Mouse (Mus musculus) limb, embryonic 12.5 days (tissue): ENCODE data around the gene Hemgn. TPM values are rescaled to one million over a fixed set of nuclear protein-coding genes. Genes with fewer than 3 reads are reported as not detected.

ENCODE experiments used
- ATAC-seq: fragments of 200-750 bp; cut with Nextera tagmentation; 2 replicates; pipeline ENCODE4 v1.8.0; 2017; ENCODE audit warnings: low read depth, moderate TSS enrichment; ENCODE audit not compliant: insufficient number of reproducible peaks, insufficient read depth, low FRiP score, low TSS enrichment
- H3K27ac ChIP-seq: fragments of 300-500 bp; sonication (generic); 2 replicates; pipeline ENCODE4 v1.5.1; 2016; ENCODE audit warnings: mild to moderate bottlenecking, moderate library complexity
- H3K27me3 ChIP-seq: fragments of 300-500 bp; sonication (generic); 2 replicates; pipeline ENCODE4 v1.6.1; 2016; ENCODE audit warnings: mild to moderate bottlenecking, moderate library complexity
- H3K36me3 ChIP-seq: fragments of 300-500 bp; sonication (generic); 2 replicates; pipeline ENCODE4 v1.6.1; 2016; ENCODE audit warnings: mild to moderate bottlenecking, moderate library complexity
- H3K4me1 ChIP-seq: fragments of 300-500 bp; sonication (generic); replicated peaks from 2 replicates; pipeline ENCODE4 v1.6.1; 2016
- H3K4me2 ChIP-seq: fragments of 300-500 bp; sonication (generic); 2 replicates; pipeline ENCODE4 v1.6.1; 2016; ENCODE audit warnings: mild to moderate bottlenecking, moderate library complexity
- H3K4me3 ChIP-seq: fragments of 300-500 bp; sonication (generic); replicated peaks from 2 replicates; pipeline ENCODE4 v1.5.1; 2016; ENCODE audit warnings: mild to moderate bottlenecking
- H3K9ac ChIP-seq: fragments of 300-500 bp; sonication (generic); replicated peaks from 2 replicates; pipeline ENCODE4 v1.6.1; 2016; ENCODE audit warnings: mild to moderate bottlenecking, moderate library complexity
- H3K9me3 ChIP-seq: fragments of 300-500 bp; sonication (generic); 2 replicates; pipeline ENCODE4 v1.6.1; 2016; ENCODE audit warnings: mild to moderate bottlenecking, moderate library complexity
- WGBS: fragments of 180-500 bp; shearing (Covaris S2); methylation state at CpG from one replicate; pipeline ENCODE4 v1.1.7; 2016; 5-methylcytosine and 5-hydroxymethylcytosine counted together
- polyA plus RNA-seq: library from polyadenylated mRNA; unstranded; fragments of >200 nt; fragmentation: Nextera tagmentation; extraction: Ambion mirVana; gene quantifications from 2 replicates; pipeline ENCODE4 v1.2.1, GENCODE M21; 2016

Gene Hemgn
- polyA plus RNA-seq, 1 experiment from 2014 or later = 2.6 TPM

- Histone ChIP-seq H3K36me3 (no peaks in the 10 kb centered on the region), H3K27me3 (peaks cover 81% of the 10 kb centered on the region), H3K9ac (no peak overlapping the region), H3K4me3 (no peak overlapping the region), H3K4me2 (peak overlapping the region; percentile 13; the same call in 1 of the 2 replicates), H3K4me1 (peaks cover 18% of the 10 kb centered on the region), H3K9me3 (no peaks in the 10 kb centered on the region), H3K27ac (no peak overlapping the region)
- WGBS = 13% methylated on average over 10 of the region's 10 CpGs
- ATAC-seq = no peak
Measured at GRCm38 (mm10) chr4:46353045-46353444, 60.3 kb downstream of the Hemgn start.

- ATAC-seq = no peak
- Histone ChIP-seq H3K36me3 (no peaks in the 10 kb centered on the region), H3K27ac (no peak overlapping the region), H3K4me3 (no peak overlapping the region), H3K9ac (no peak overlapping the region), H3K4me1 (peaks cover 21% of the 10 kb centered on the region), H3K9me3 (no peaks in the 10 kb centered on the region), H3K4me2 (no peak overlapping the region), H3K27me3 (peaks cover 92% of the 10 kb centered on the region)
- 56% methylated on average over 5 of the region's 5 CpGs for WGBS
Measured at GRCm38 (mm10) chr4:46349530-46349929, 63.8 kb downstream of the Hemgn start.

- no peak overlapping the region for H3K27ac ChIP-seq
- H3K27me3 ChIP-seq = peaks cover 96% of the 10 kb centered on the region
- H3K36me3 ChIP-seq = no peaks in the 10 kb centered on the region
- no peak overlapping the region for H3K9ac ChIP-seq
- H3K4me3 ChIP-seq = no peak overlapping the region
- no peak overlapping the region for H3K4me2 ChIP-seq
- peaks cover 25% of the 10 kb centered on the region for H3K4me1 ChIP-seq
- 19% methylated on average over 9 of the region's 9 CpGs for WGBS
- no peaks in the 10 kb centered on the region for H3K9me3 ChIP-seq
- no peak for ATAC-seq
Measured at GRCm38 (mm10) chr4:46348897-46349296, 64.4 kb downstream of the Hemgn start.

- no peak overlapping the region for H3K4me3 ChIP-seq
- no peak overlapping the region for H3K27ac ChIP-seq
- no peaks in the 10 kb centered on the region for H3K36me3 ChIP-seq
- H3K9me3 ChIP-seq = no peaks in the 10 kb centered on the region
- ATAC-seq = no peak
- peaks cover 19% of the 10 kb centered on the region for H3K4me1 ChIP-seq
- H3K27me3 ChIP-seq = peaks cover 97% of the 10 kb centered on the region
- no peak overlapping the region for H3K4me2 ChIP-seq
- 2% methylated on average over 41 of the region's 41 CpGs for WGBS
- H3K9ac ChIP-seq = no peak overlapping the region
Measured at GRCm38 (mm10) chr4:46347580-46348515, 65.5 kb downstream of the Hemgn start.

GRCm38 (mm10) chr4:46347141-46347540 lies 66.2 kb downstream of the Hemgn start:
- no peak overlapping the region for H3K9ac ChIP-seq
- no peaks in the 10 kb centered on the region for H3K36me3 ChIP-seq
- ATAC-seq = no peak
- H3K9me3 ChIP-seq = no peaks in the 10 kb centered on the region
- peaks cover 97% of the 10 kb centered on the region for H3K27me3 ChIP-seq
- WGBS = 9% methylated on average over 4 of the region's 4 CpGs
- H3K4me2 ChIP-seq = no peak overlapping the region
- no peak overlapping the region for H3K27ac ChIP-seq
- 0 out of 2 replicates have a peak, but pooled peaks cover 12% of the 10 kb centered on the region for H3K4me1 ChIP-seq
- no peak overlapping the region for H3K4me3 ChIP-seq

GRCm38 (mm10) chr4:46346221-46346620 lies 67.1 kb downstream of the Hemgn start:
- Histone ChIP-seq H3K4me3 (no peak overlapping the region), H3K9ac (no peak overlapping the region), H3K27me3 (peaks cover 97% of the 10 kb centered on the region), H3K4me2 (no peak overlapping the region), H3K9me3 (no peaks in the 10 kb centered on the region), H3K27ac (no peak overlapping the region), H3K4me1 (0 out of 2 replicates have a peak, but pooled peaks cover 12% of the 10 kb centered on the region), H3K36me3 (no peaks in the 10 kb centered on the region)
- ATAC-seq = no peak
- 30% methylated on average over 6 of the region's 6 CpGs for WGBS

GRCm38 (mm10) chr4:46345773-46346100 lies 67.6 kb downstream of the Hemgn start:
- 19% methylated on average over 3 of the region's 3 CpGs for WGBS
- Histone ChIP-seq H3K9ac (no peak overlapping the region), H3K4me1 (0 out of 2 replicates have a peak, but pooled peaks cover 12% of the 10 kb centered on the region), H3K27me3 (peaks cover 97% of the 10 kb centered on the region), H3K27ac (no peak overlapping the region), H3K9me3 (no peaks in the 10 kb centered on the region), H3K36me3 (no peaks in the 10 kb centered on the region), H3K4me2 (no peak overlapping the region), H3K4me3 (no peak overlapping the region)
- ATAC-seq = no peak

- peak; percentile 55; the same call in 1 of the 2 replicates for ATAC-seq
Measured at GRCm38 (mm10) chr4:46345056-46345772, 68.1 kb downstream of the Hemgn start.

GRCm38 (mm10) chr4:46344288-46344687 lies 69.0 kb downstream of the Hemgn start:
- Histone ChIP-seq H3K9me3 (no peaks in the 10 kb centered on the region), H3K4me2 (peak overlapping the region; percentile 52), H3K4me3 (peak overlapping the region; percentile 38), H3K36me3 (no peaks in the 10 kb centered on the region), H3K9ac (no peak overlapping the region), H3K27me3 (peaks cover 97% of the 10 kb centered on the region), H3K27ac (no peak overlapping the region), H3K4me1 (0 out of 2 replicates have a peak, but pooled peaks cover 12% of the 10 kb centered on the region)
- under 1% methylated on average over 51 of the region's 51 CpGs for WGBS
- ATAC-seq = no peak

More at GRCm38 (mm10) chr4:46345056-46345772, 68.1 kb downstream of the Hemgn start:
- no peaks in the 10 kb centered on the region for H3K36me3 ChIP-seq
- H3K4me1 ChIP-seq = 0 out of 2 replicates have a peak, but pooled peaks cover 12% of the 10 kb centered on the region
- H3K9me3 ChIP-seq = no peaks in the 10 kb centered on the region
- no peak overlapping the region for H3K9ac ChIP-seq
- H3K4me2 ChIP-seq = peak overlapping the region; percentile 52
- H3K27ac ChIP-seq = no peak overlapping the region
- H3K4me3 ChIP-seq = peak overlapping the region; percentile 38; the same call in 1 of the 2 replicates
- peaks cover 97% of the 10 kb centered on the region for H3K27me3 ChIP-seq
- WGBS = 2% methylated on average over 67 of the region's 67 CpGs
